Mouse (Mus musculus): ENCODE data around the gene Podxl.

GRCm38 (mm10) chr6:31480008-31480407, 83.8 kb downstream of the Podxl start:
- TF ChIP-seq EP300 (IDR thresholded peaks at IDR 0.05; ENCODE audit: insufficient read depth, low read depth, low read length) = no peak
- TF ChIP-seq CTCF (IDR thresholded peaks at IDR 0.05; ENCODE audit: low read depth, low read length) = no peak

Data from ES-Bruce4 (cell line).